Mouse (Mus musculus) C2C12 (cell line): ENCODE data around the gene Rfxank. TPM values are rescaled to one million over a fixed set of nuclear protein-coding genes. Genes with fewer than 3 reads are reported as not detected.

Source experiments
- H3K27me3 ChIP-seq: one replicate; pipeline ENCODE4 v1.6.1; 2011; ENCODE audit not compliant: control insufficient read depth, insufficient read depth, insufficient read length
- H3K36me3 ChIP-seq: one replicate; pipeline ENCODE4 v1.6.1; 2011; ENCODE audit not compliant: control insufficient read depth, insufficient read depth
- H3K4me3 ChIP-seq: one replicate; pipeline ENCODE4 v1.5.1; 2011; ENCODE audit warnings: mild to moderate bottlenecking, control low read depth; ENCODE audit not compliant: poor library complexity, insufficient read depth, severe bottlenecking
- H3K79me2 ChIP-seq: one replicate; pipeline ENCODE4 v1.6.1; 2011; ENCODE audit not compliant: control insufficient read depth, insufficient read depth
- H3K79me3 ChIP-seq: one replicate; pipeline ENCODE4 v1.6.1; 2011; ENCODE audit warnings: low read depth, control low read depth
- H3ac ChIP-seq: one replicate; pipeline ENCODE3; 2011; ENCODE audit warnings: low read depth; ENCODE audit not compliant: control insufficient read depth, insufficient read length
- CEBPB ChIP-seq: IDR thresholded peaks from one replicate; pipeline ENCODE4 v1.6.1; 2011; ENCODE audit warnings: low read depth, mild to moderate bottlenecking, control low read depth, moderate library complexity
- CTCF ChIP-seq: IDR thresholded peaks from one replicate; pipeline ENCODE4 v1.5.1; 2011; ENCODE audit not compliant: control insufficient read depth, insufficient read depth, insufficient read length
- FOSL1 ChIP-seq: IDR thresholded peaks from one replicate; pipeline ENCODE4 v1.8.0; 2011; ENCODE audit warnings: mild to moderate bottlenecking, low read length; ENCODE audit not compliant: poor library complexity, insufficient read depth, severe bottlenecking
- MAX ChIP-seq: IDR thresholded peaks from one replicate; pipeline ENCODE4 v1.6.1; 2011; ENCODE audit warnings: mild to moderate bottlenecking, control low read depth
- MYOD1 ChIP-seq: IDR thresholded peaks from one replicate; pipeline ENCODE4 v1.6.1; 2011; ENCODE audit warnings: low read depth; ENCODE audit not compliant: control insufficient read depth, insufficient read length
- MYOG ChIP-seq: IDR thresholded peaks from one replicate; pipeline ENCODE4 v1.6.1; 2011; ENCODE audit not compliant: control insufficient read depth, insufficient read length; ENCODE audit errors: extremely low read depth
- USF1 ChIP-seq: IDR thresholded peaks from one replicate; pipeline ENCODE4 v1.6.1; 2011; ENCODE audit warnings: low read depth, mild to moderate bottlenecking, control low read depth, moderate library complexity
- polyA plus RNA-seq: library from polyadenylated mRNA; unstranded; fragments of >200 nt; fragmentation: generic; extraction: Trizol; gene quantifications from one replicate; pipeline ENCODE4 v1.2.1, GENCODE M21; 2012; ENCODE audit warnings: missing spikeins

The Rfxank gene
- polyA plus RNA-seq, 1 experiment: 7.9 TPM

DNA sequence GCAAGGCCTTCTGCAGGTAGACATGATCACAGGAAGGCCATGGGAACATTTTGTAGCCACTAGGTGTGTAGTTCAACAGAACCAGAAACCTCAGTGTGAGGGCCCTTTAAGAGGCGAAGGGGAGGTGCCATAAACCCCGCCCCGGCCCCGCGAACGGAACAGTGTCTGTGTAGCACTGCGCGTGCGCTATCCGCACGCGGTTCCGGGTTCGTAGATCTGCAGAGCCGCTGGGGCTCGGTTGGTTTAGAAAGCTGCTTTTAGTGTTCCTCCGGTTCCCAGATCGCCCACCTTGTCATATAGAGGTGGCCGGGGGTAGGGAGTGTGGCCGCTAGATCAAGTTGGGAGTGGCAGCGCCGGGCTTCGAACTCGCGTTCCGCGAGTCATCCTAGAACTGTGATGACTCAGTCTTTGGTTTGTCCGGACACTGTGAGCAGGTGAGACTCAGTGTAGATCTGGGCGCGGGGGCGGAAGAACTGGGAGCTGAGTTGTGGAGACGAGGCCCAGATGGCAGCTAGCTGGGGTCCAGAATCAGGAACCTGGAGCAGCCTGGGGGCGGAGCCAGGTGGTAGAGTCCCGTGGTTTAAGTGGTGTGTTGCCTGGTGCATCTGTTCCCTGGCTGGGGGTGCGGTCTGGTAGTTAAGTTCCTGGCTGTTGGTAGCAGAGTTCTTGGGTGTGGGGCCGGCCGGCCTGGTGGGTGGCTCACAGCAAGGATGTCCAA, 7.6 kb downstream of the Rfxank start, which contains the start of gene Nr2c2ap:
Gene Nr2c2ap (plus strand): TSS at position 168 of the 718 bp plus-strand sequence.
- peaks cover 5% of the 10 kb centered on the region for H3K79me3 ChIP-seq
- peaks cover under 1% of the 10 kb centered on the region for H3K27me3 ChIP-seq
- no peak for TF ChIP-seq MYOD1
- TF ChIP-seq USF1: no peak
- no peak for TF ChIP-seq MAX
- no peak for TF ChIP-seq CEBPB
- TF ChIP-seq MYOG: no peak
- no peak for TF ChIP-seq FOSL1
- no peak for TF ChIP-seq CTCF
- peak within 1 kb of the TSS; percentile 68 for H3ac ChIP-seq
- peaks cover 24% of the 10 kb centered on the region for H3K79me2 ChIP-seq
- H3K36me3 ChIP-seq: peaks cover 9% of the 10 kb centered on the region
- peak within 1 kb of the TSS; percentile 95 for H3K4me3 ChIP-seq

DNA sequence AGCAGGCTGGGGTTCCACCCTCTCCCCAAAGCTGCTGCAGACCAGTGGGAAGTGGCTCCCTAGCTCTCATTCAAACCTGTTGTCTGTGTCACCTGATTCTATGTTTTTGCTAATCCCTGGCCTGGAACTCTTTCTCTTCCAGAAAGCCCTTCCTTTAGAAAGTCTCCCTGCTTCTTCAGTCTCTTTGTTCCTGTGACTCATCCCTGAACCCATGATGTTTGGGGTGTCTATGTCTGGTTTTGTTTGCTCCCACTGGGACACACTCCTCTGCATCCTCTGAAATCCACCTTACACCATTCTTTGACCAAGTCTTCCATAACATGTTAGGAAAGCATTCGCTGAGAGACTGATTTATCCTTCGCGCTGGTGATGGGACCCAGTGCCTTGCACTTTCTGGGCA, 8.9 kb downstream of the Rfxank start:
- peaks cover 24% of the 10 kb centered on the region for H3K79me2 ChIP-seq
- peaks cover 6% of the 10 kb centered on the region for H3K36me3 ChIP-seq
- TF ChIP-seq MYOD1 (no peak), MYOG (no peak), MAX (no peak), CEBPB (no peak), FOSL1 (no peak), USF1 (no peak)
- H3K4me3 ChIP-seq: no peak overlapping the region
- H3K79me3 ChIP-seq: peaks cover 5% of the 10 kb centered on the region
- H3K27me3 ChIP-seq: peaks cover 5% of the 10 kb centered on the region
- no peak overlapping the region for H3ac ChIP-seq

DNA sequence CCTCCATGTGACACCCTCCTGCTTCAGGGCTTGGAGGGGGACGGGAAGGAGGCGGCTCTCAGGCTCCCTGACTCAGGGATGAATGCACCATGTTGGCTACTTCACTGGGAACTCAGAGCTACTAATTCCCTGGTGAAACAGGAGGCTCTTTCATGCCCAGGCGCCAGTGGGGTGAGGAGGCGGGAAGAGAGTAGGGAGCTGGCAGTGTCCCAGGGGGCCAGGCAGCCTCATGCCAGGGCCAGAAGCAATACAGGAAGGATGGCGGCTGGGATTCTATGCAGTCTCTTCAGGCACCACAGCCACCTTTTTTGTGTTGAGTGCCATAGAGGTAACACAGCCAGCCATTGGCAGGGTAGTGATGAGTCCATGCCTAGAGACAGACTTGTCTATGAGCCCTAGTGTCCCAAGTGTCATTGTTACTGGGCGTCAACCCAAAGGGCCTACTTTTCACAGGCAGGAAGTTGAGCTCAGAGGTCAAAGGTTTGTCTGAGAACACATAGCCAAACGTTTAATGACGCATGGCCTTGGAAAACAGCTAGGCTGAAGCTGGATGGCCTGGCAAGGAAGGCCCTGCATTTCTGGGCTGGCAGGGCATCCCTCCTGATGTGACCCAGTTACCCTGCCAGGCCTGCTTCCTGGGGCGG, 9.5 kb downstream of the Rfxank start:
- Histone ChIP-seq H3K79me2 (peaks cover 24% of the 10 kb centered on the region), H3K36me3 (peaks cover 2% of the 10 kb centered on the region), H3K79me3 (peaks cover 5% of the 10 kb centered on the region), H3K4me3 (no peak overlapping the region), H3ac (no peak overlapping the region), H3K27me3 (peaks cover 12% of the 10 kb centered on the region)
- TF ChIP-seq USF1 (no peak), CEBPB (no peak), FOSL1 (no peak), CTCF (no peak), MYOG (no peak), MYOD1 (no peak), MAX (no peak)

DNA sequence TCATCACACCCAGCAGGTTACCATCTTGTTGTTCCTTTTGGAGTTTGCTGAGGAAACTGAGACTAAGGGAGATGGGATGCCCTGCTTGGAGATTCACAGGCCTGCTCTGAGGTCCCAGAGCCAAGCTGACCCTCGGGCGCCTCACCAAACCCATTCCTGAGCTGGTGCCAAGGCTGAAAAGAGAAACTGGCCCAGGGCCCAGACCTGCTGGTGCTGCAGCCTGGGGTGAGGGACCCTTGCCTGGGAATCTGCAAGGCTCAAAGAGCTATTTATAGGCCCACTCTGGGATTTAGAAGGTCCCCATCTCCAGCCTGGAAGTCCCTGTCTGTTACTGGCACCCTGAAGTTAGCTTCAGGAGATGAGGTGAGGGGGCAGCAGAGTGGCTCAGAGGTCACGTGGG, 10.5 kb downstream of the Rfxank start:
- H3K36me3 ChIP-seq: no peaks in the 10 kb centered on the region
- H3K4me3 ChIP-seq: no peak overlapping the region
- peaks cover 14% of the 10 kb centered on the region for H3K27me3 ChIP-seq
- TF ChIP-seq MAX (no peak), CEBPB (no peak), USF1 (no peak)
- peaks cover 23% of the 10 kb centered on the region for H3K79me2 ChIP-seq
- peaks cover 5% of the 10 kb centered on the region for H3K79me3 ChIP-seq
- H3ac ChIP-seq: no peak overlapping the region

DNA sequence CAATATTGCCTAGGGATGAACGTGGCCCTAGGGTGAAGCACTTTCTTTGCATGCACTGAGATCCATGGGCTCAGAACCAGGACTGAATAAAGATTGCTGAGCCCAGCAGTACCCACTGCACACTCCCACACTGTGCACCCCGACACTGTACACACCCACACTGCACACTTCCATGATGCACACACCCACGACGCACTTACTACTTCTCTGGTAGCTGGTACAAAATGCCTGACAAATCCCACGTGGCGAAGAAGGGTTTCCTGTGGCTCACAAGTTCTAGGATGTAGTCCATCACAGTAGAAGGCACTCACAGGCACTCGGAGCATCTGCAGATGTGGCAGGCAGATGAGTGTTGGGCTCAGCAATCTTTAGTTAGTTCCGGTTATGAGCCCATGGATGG, 14.0 kb downstream of the Rfxank start:
- H3K79me2 ChIP-seq: no peaks in the 10 kb centered on the region

More for the DNA sequence above, 14.0 kb downstream of the Rfxank start:
- Histone ChIP-seq H3ac (no peak overlapping the region), H3K36me3 (no peaks in the 10 kb centered on the region), H3K4me3 (no peak overlapping the region), H3K27me3 (peaks cover 21% of the 10 kb centered on the region), H3K79me3 (no peaks in the 10 kb centered on the region)
- TF ChIP-seq CEBPB (no peak), MYOD1 (no peak), CTCF (no peak), USF1 (no peak), MAX (no peak), FOSL1 (no peak), MYOG (no peak)
